Mouse (Mus musculus) midbrain, embryonic 13.5 days (tissue): ENCODE measurements around the gene Pla2g2f. TPM values are rescaled to one million over a fixed set of nuclear protein-coding genes. Genes with fewer than 3 reads are reported as not detected.

ENCODE experiments used
- ATAC-seq: fragments of 200-750 bp; cut with Nextera tagmentation; 2 replicates; pipeline ENCODE4 v1.8.0; 2017; ENCODE audit warnings: mild to moderate bottlenecking, moderate TSS enrichment, moderate library complexity
- H3K27ac ChIP-seq: fragments of 300-500 bp; sonication (generic); 2 replicates; pipeline ENCODE4 v1.5.1; 2015; ENCODE audit warnings: inconsistent platforms, mild to moderate bottlenecking, moderate library complexity
- H3K27me3 ChIP-seq: fragments of 300-500 bp; sonication (generic); 2 replicates; pipeline ENCODE4 v1.6.1; 2015; ENCODE audit warnings: mild to moderate bottlenecking, inconsistent platforms
- H3K36me3 ChIP-seq: fragments of 300-500 bp; sonication (generic); 2 replicates; pipeline ENCODE4 v1.6.1; 2015; ENCODE audit warnings: mild to moderate bottlenecking, inconsistent platforms
- H3K4me1 ChIP-seq: fragments of 300-500 bp; sonication (generic); replicated peaks from 2 replicates; pipeline ENCODE4 v1.6.1; 2015; ENCODE audit warnings: inconsistent platforms
- H3K4me2 ChIP-seq: fragments of 300-500 bp; sonication (generic); replicated peaks from 2 replicates; pipeline ENCODE4 v1.6.1; 2015; ENCODE audit warnings: moderate library complexity, mild to moderate bottlenecking, inconsistent platforms
- H3K4me3 ChIP-seq: fragments of 300-500 bp; sonication (generic); replicated peaks from 2 replicates; pipeline ENCODE4 v1.5.1; 2015; ENCODE audit warnings: mild to moderate bottlenecking, inconsistent platforms
- H3K9ac ChIP-seq: fragments of 300-500 bp; sonication (generic); replicated peaks from 2 replicates; pipeline ENCODE4 v1.6.1; 2015; ENCODE audit warnings: mild to moderate bottlenecking, inconsistent platforms
- H3K9me3 ChIP-seq: fragments of 300-500 bp; sonication (generic); 2 replicates; pipeline ENCODE4 v1.6.1; 2016; ENCODE audit warnings: mild to moderate bottlenecking, inconsistent platforms
- WGBS: fragments of 180-500 bp; shearing (Covaris S2); methylation state at CpG from one replicate; pipeline ENCODE4 v1.1.7; 2015; 5-methylcytosine and 5-hydroxymethylcytosine counted together
- polyA plus RNA-seq: library from polyadenylated mRNA; unstranded; fragments of >200 nt; fragmentation: Nextera tagmentation; extraction: Ambion mirVana; gene quantifications from 2 replicates; pipeline ENCODE4 v1.2.1, GENCODE M21; 2015

The Pla2g2f gene
- polyA plus RNA-seq, 1 experiment from 2014 or later, result 0.16 TPM

DNA sequence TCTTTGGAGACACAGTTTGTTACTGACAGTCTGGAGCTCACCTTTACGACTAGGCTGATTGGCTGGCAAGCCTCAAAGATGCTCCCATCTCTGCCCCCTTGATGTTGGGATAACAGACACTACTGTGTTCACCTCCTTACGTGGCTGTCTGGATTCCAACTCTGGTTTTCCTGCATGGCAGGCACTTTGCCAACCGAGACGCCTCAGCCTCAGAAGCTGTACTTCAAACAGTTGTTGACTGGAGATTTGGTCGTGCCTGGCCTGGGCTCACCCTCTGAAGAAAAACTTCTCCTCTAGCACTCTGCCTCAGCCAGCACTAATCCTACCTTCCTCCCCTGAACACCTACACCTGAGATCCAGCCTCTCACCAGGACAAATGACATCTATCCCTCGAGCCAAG is 34.0 kb upstream of the Pla2g2f start:
- Histone ChIP-seq H3K4me1 (no peaks in the 10 kb centered on the region), H3K9ac (no peak overlapping the region), H3K27me3 (0 out of 2 replicates have a peak, but pooled peaks cover 3% of the 10 kb centered on the region), H3K9me3 (no peaks in the 10 kb centered on the region), H3K4me3 (no peak overlapping the region), H3K4me2 (no peak overlapping the region), H3K36me3 (no peaks in the 10 kb centered on the region), H3K27ac (no peak overlapping the region)
- ATAC-seq, result no peak
- WGBS, result 75% methylated on average over 6 of the region's 6 CpGs

DNA sequence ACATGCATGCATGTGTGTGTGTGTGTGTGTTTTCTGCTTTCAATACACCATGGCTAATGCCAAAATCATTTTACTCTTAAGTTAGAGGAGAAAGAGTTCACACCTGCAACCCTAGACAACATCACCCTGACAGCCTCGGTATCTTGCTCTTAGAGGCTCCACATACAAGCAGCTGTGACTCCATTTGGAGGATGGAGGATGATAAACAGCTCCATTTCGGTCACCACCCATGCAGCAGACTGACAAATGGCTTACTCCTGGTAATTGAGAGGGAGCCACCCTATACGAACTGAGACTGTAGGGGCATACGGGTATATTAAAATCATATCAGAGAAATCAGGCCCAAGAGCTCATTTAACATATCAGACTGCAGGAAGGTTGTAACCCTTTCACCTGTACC is 31.0 kb upstream of the Pla2g2f start:
- H3K27ac ChIP-seq, result no peak overlapping the region
- no peaks in the 10 kb centered on the region for H3K36me3 ChIP-seq
- H3K27me3 ChIP-seq, result 0 out of 2 replicates have a peak, but pooled peaks cover 3% of the 10 kb centered on the region
- H3K4me3 ChIP-seq, result no peak overlapping the region
- no peaks in the 10 kb centered on the region for H3K9me3 ChIP-seq
- H3K9ac ChIP-seq, result no peak overlapping the region
- no peak overlapping the region for H3K4me2 ChIP-seq
- WGBS, result 83% methylated on average over 4 of the region's 4 CpGs
- no peak for ATAC-seq
- no peaks in the 10 kb centered on the region for H3K4me1 ChIP-seq

DNA sequence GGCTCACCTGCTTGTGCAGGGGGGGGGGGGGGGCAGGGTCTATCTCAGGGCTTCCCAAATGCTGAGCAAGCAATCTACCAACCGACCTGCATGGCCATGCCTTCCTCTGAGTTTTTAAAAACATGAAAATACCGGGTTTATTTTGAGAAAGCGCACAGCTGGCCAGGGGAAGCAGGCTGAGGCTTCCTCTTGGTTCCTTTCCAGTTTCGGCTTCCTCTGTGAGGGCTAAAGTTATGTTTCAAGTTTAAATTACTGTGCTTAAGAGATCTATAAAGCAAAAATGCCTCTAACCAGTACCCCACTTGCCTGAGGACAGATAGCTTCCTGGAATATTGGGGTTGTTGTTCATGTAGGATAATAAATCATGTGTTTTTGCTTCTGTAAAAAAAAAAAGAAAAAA is 28.7 kb upstream of the Pla2g2f start:
- ATAC-seq, result no peak
- 69% methylated on average over 4 of the region's 4 CpGs for WGBS
- no peaks in the 10 kb centered on the region for H3K4me1 ChIP-seq

DNA sequence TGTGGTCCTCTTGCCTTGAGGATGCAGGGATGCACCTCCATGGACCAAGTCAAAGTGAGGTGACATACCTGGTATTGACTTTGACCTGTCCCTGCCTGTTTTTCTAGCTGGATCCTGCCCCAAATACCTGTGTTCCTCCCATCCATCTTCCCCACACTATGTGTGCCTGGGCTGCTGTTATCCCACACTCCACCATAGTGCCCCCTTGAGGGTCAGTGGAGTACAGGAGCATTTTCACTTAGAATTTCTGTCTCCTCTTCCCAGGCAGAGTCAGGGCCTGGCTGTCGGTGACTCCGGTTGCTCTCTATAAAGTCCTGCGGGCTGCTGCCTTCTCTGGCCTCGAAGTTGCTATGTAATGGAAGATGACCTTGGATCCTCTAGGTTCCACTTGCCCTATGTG is 28.3 kb upstream of the Pla2g2f start:
- Histone ChIP-seq H3K27ac (no peak overlapping the region), H3K4me2 (no peak overlapping the region), H3K9ac (no peak overlapping the region), H3K27me3 (0 out of 2 replicates have a peak, but pooled peaks cover 3% of the 10 kb centered on the region), H3K36me3 (no peaks in the 10 kb centered on the region), H3K9me3 (no peaks in the 10 kb centered on the region), H3K4me3 (no peak overlapping the region), H3K4me1 (no peaks in the 10 kb centered on the region)
- ATAC-seq, result no peak
- 68% methylated on average over 4 of the region's 4 CpGs for WGBS

More for the DNA sequence above, 28.7 kb upstream of the Pla2g2f start:
- Histone ChIP-seq H3K4me3 (no peak overlapping the region), H3K27ac (no peak overlapping the region), H3K27me3 (0 out of 2 replicates have a peak, but pooled peaks cover 3% of the 10 kb centered on the region), H3K9me3 (no peaks in the 10 kb centered on the region), H3K36me3 (no peaks in the 10 kb centered on the region), H3K9ac (no peak overlapping the region), H3K4me2 (no peak overlapping the region)

DNA sequence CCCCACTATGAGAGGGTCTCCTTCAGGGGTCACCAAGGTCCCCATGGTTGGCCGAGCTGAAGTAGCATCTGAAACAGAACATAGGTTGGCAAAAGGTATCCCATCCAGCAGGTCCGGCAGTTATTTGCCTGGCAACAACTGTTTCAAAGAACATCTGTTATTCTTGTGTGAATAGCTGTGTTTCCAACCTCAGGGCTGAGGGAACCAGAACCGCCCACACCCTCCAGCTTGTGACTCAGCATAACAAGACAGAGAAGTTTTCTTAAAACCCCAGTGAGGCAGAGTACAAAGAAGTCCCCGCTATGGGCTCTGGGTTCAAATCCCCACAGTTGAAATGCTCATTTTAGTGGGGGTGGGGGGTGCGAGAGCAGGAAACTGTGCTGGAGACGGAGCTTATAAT is 24.7 kb upstream of the Pla2g2f start:
- no peaks in the 10 kb centered on the region for H3K36me3 ChIP-seq
- H3K4me3 ChIP-seq, result no peak overlapping the region
- no peak overlapping the region for H3K27ac ChIP-seq
- no peak for ATAC-seq
- WGBS, result 86% methylated on average over 6 of the region's 6 CpGs
- no peak overlapping the region for H3K4me2 ChIP-seq
- peaks cover 10% of the 10 kb centered on the region for H3K4me1 ChIP-seq
- no peaks in the 10 kb centered on the region for H3K27me3 ChIP-seq
- H3K9ac ChIP-seq, result no peak overlapping the region
- no peaks in the 10 kb centered on the region for H3K9me3 ChIP-seq

DNA sequence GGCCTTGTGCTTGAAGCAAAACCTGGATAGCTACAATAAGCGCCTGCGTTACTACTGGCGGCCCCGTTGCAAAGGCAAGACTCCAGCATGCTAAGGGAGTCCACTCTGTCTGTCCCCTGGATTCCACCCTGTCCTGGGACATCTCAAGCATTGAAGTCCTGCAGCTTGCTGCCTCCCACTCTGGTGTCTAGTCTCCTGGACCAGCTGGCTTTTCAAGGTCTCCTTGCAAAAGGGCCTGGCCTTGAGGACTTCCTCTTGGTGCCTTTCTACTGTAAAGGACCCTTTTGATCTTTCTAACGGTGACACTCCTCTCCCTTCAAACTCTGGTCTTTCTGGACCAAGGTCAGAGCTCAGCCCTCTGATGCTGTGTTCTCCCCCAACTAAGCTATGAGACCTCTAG is 22.9 kb upstream of the Pla2g2f start:
- Histone ChIP-seq H3K4me2 (no peak overlapping the region), H3K4me1 (peaks cover 10% of the 10 kb centered on the region), H3K9me3 (no peaks in the 10 kb centered on the region), H3K9ac (no peak overlapping the region), H3K27me3 (no peaks in the 10 kb centered on the region), H3K36me3 (no peaks in the 10 kb centered on the region), H3K4me3 (no peak overlapping the region), H3K27ac (no peak overlapping the region)
- WGBS, result 95% methylated on average over 5 of the region's 5 CpGs
- ATAC-seq, result no peak

DNA sequence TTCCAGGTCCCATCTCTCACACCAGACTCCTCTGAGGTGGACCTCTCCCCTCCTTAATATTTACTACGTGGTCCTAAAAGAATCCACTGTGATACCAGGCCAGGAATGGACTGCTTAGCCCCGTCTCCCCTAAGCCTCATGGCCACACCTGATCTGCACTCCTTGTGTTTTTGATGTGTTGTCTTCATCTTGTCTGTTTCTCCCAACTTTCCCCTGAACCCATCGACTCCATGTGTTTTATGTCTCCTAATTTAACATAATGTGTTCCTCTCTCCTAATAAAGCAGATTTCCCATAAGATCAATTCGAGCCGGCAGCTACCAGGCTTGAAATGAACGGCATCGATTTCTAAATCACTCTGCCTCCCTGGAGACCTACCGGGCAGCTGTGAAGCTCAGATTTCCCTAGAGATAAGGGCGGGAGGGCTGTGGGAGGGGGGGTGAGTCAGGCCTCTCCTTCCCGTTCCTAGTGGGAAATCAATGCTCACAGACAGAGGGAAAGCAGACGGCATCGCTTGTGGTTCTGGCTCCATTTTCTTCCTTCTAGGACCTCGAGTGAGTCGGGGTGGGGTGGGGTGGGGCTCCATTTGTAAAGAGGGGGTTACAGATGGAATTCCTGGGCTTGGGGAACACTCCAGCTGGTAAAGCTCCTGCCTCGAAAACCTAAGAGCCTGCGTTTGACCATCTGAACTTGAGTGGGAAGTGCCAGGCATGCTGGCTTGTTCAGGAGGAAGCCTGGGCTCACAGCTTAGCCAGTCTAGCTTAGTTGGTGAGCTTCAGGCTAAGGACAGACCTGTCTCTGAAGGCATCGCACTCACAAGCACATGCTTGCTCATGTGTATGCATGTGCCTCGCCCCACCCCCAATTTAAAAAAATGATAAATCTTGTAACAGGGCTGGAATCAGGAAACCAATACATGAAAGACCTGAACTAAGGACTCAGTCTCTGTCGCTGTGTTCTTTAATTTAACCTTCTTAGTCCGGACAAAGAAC is 20.3 kb upstream of the Pla2g2f start:
- H3K27ac ChIP-seq, result peak overlapping the region; percentile 9; the same call in 1 of the 2 replicates
- ATAC-seq, result no peak
- no peaks in the 10 kb centered on the region for H3K36me3 ChIP-seq
- WGBS, result 47% methylated on average over 20 of the region's 20 CpGs
- peaks cover 10% of the 10 kb centered on the region for H3K4me1 ChIP-seq
- H3K4me2 ChIP-seq, result no peak overlapping the region
- no peak overlapping the region for H3K4me3 ChIP-seq
- H3K9ac ChIP-seq, result no peak overlapping the region
- no peaks in the 10 kb centered on the region for H3K9me3 ChIP-seq
- no peaks in the 10 kb centered on the region for H3K27me3 ChIP-seq

DNA sequence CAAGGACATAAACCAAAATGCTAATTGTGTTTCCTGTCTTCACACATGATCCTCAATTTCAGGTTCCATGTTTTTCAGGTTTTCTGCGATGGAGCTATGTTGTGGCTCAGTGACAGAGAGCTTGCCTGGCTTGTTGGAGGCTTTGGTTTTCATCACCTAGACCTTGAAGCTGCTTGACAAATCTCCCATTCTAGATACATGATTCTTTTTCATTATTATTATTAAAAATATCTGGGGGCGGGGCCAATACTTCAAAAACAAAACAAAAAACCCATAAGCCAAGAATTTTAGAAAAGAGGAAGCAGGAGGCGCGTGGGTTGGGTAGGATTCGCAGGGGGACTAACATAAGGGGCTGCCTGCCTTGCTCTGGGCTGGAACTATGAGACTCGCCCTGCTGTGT is 18.0 kb upstream of the Pla2g2f start, which contains the start of gene Pla2g2d:
Gene Pla2g2d, plus strand, starts transcription at position 301 of the 400 bp plus-strand sequence.
- Histone ChIP-seq H3K4me2 (no peak within 1 kb of the TSS), H3K27me3 (no peaks in the 10 kb centered on the region), H3K4me3 (no peak within 1 kb of the TSS), H3K27ac (no peak within 1 kb of the TSS), H3K36me3 (no peaks in the 10 kb centered on the region), H3K9ac (no peak within 1 kb of the TSS), H3K9me3 (no peaks in the 10 kb centered on the region), H3K4me1 (peaks cover 10% of the 10 kb centered on the region)
- no peak for ATAC-seq
- WGBS, result 89% methylated on average over 6 of the region's 6 CpGs

DNA sequence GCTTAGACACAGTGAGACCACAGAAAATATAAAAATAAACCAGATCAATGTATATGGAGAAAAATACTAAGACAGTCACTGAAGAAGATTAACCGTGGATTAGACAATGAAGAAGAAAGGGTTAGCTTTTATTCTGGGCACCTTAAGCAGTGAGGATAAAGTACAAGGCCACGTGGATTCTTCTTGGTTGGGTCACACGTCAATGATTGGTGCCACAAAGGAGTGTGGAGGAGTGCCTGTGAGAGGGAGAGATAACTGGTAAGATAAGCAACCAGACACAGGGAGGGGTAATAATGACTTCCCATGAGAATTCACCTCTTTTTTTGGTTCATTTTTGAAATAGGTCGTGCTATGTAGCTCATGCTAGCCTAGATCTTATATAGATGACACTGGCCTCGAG is 15.0 kb upstream of the Pla2g2f start:
- 78% methylated on average over 5 of the region's 5 CpGs for WGBS
- Histone ChIP-seq H3K9me3 (no peaks in the 10 kb centered on the region), H3K36me3 (no peaks in the 10 kb centered on the region), H3K4me2 (no peak overlapping the region), H3K4me1 (peaks cover 3% of the 10 kb centered on the region), H3K27ac (no peak overlapping the region), H3K4me3 (no peak overlapping the region), H3K27me3 (no peaks in the 10 kb centered on the region), H3K9ac (no peak overlapping the region)
- no peak for ATAC-seq

DNA sequence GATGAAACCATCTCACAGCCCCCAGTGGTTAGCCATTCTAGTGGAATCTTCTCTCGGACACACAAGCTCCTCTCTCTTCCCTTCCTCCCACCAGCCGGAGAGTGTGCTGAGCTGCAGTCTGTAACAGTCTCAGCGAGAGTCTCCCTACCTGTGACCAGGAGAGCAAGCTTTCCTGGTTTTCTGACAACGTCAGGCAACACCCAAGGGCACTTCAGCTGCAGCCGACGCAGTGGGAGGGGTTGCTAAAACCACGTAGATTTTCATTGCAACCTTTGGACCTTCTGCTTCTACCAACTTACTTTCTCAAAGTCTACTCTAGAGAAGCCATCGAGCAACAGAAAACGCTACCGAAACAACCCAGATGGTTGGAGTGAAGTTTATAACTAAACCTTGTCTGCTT is 14.5 kb upstream of the Pla2g2f start:
- ATAC-seq, result no peak
- no peak overlapping the region for H3K4me2 ChIP-seq
- no peaks in the 10 kb centered on the region for H3K9me3 ChIP-seq
- no peaks in the 10 kb centered on the region for H3K27me3 ChIP-seq
- no peak overlapping the region for H3K27ac ChIP-seq
- no peaks in the 10 kb centered on the region for H3K36me3 ChIP-seq
- 91% methylated on average over 10 of the region's 10 CpGs for whole genome bisulfite sequencing
- no peak overlapping the region for H3K9ac ChIP-seq
- no peak overlapping the region for H3K4me3 ChIP-seq
- H3K4me1 ChIP-seq, result no peaks in the 10 kb centered on the region

DNA sequence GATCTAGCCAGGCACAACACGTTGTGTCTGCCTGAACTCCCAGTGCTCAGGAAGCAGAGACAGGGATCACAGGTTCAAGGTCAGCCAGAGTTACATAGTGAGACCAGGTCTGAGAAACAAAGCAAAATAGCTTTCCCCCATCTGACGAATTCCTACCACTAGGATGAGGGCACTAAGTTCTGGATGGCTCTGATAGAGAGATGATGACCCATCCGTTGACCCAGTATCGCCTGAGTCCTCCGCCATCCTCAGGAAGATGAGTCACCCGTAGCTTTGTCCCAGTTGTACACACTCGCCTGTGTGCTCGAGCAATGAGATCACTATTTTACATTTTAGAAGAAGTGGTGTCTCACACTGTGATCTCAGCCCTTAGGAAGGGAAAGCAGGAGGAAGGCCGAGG is 4.8 kb upstream of the Pla2g2f start:
- ATAC-seq, result no peak
- no peak overlapping the region for H3K9ac ChIP-seq
- no peak overlapping the region for H3K27ac ChIP-seq
- no peak overlapping the region for H3K4me2 ChIP-seq
- H3K4me3 ChIP-seq, result no peak overlapping the region
- no peaks in the 10 kb centered on the region for H3K27me3 ChIP-seq
- WGBS, result 85% methylated on average over 9 of the region's 9 CpGs
- no peaks in the 10 kb centered on the region for H3K9me3 ChIP-seq
- no peaks in the 10 kb centered on the region for H3K4me1 ChIP-seq
- H3K36me3 ChIP-seq, result no peaks in the 10 kb centered on the region

DNA sequence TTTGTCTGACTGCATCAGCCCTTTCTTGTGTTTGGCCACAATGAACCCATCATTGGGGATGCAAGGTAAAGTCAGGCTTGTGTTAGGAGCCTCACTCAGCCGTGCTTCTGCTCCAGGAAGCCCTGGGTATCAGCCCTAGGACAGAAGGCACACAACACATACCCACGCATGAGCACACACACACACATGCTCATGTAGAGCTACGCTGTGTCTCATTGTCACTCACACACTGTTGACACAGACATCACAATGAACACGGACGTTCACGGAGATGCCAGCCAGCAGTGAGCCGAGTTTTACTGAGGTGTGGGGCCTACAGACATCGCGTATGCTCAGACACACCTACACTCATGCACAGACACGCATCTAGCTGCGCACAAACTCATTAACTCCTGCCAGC is 1.4 kb downstream of the Pla2g2f start:
- Histone ChIP-seq H3K9ac (no peak overlapping the region), H3K27me3 (no peaks in the 10 kb centered on the region), H3K4me3 (no peak overlapping the region), H3K4me1 (0 out of 2 replicates have a peak, but pooled peaks cover 6% of the 10 kb centered on the region), H3K4me2 (no peak overlapping the region), H3K27ac (no peak overlapping the region), H3K36me3 (no peaks in the 10 kb centered on the region), H3K9me3 (no peaks in the 10 kb centered on the region)
- no peak for ATAC-seq
- 83% methylated on average over 11 of the region's 11 CpGs for WGBS
